Mouse (Mus musculus) heart, postnatal 4 days (tissue): ENCODE measurements around the gene Cog4. TPM values are rescaled to one million over a fixed set of nuclear protein-coding genes. Genes with fewer than 3 reads are reported as not detected.
"Not testable (repeated sequence)": the region's sequence is repeated elsewhere in the genome, so short reads cannot be mapped to it uniquely, and the experiment has no call there.

Source experiments
- DNase-seq: peaks from one replicate; pipeline ENCODE4 v3.0.0; 2021
- total RNA-seq, 2 experiments: library from RNA; stranded (reverse); gene quantifications; 2 replicates each; pipeline ENCODE4 v1.2.3; 2021

Cog4 gene
- total RNA-seq, 2 experiments from 2014 or later = 49.8 to 50.5 TPM

- DNase-seq = no peak
Measured at GRCm38 (mm10) chr8:110926690-110927089, 80.3 kb downstream of the Cog4 start.

GRCm38 (mm10) chr8:110928435-110928834 lies 82.0 kb downstream of the Cog4 start:
- no peak for DNase-seq

DNA sequence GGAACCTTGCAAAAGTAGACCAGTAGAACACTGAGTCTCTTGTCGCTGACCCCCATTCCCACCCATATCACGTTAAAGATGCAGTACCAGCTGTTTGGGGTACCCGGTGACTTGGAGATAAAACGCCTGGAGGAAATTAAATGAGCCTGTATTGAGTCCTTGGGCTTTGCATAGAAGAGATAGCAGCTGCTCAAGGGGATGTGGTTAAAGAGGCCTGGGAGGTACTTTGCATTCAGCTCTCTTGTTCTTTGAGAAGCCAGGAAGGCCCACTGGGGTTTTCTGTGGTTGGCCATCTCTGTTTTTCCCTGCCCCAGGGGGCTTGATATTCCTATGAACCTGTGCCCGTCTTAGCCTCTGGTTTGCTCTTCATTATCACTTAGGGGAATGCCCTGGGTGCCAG lies 82.7 kb downstream of the Cog4 start:
- DNase-seq = no peak

- DNase-seq = not testable (repeated sequence)
Measured at GRCm38 (mm10) chr8:110929672-110930071, 83.3 kb downstream of the Cog4 start.

DNA sequence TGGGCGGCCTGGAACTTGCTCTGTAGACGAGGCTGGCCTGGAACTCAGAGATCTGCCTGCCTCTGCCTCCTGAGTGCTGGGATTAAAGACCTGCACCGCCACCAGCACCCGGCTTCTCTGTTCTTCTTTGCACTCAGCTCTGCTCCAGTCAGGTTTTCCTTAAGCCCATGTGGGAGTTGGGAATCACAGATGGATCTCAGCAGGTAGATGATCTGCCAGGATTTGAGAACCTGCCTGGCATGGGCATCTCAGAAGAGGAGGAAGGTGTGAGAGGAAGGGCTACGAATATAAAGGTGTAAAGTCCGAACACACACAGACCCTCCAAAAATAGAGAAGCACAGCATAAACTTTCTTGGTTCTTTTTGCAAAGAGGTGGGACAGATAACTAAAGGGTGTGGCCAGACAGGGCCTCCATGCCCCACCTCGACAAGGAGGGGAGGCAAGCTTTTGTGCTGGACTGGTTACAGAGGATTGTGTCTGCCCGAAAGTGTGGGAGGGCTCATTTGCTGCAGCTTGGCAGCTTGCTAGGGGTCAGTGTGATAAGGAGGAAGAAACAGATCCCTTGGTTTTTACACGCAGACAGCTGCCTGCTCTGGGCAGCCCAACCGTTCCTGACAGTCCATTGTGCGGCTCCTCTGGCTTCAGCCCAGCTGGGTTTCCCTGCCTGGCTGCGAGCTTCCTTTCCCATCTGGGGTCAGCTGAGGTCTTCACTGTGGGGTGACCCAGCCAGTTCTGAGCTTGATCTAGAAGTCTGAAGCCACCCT lies 85.0 kb downstream of the Cog4 start:
- peak; percentile 92 for DNase-seq

Other genes with a start within 250 kb of the Cog4 start
- 10 to 100 TPM; 26.7 to 28.1 TPM for gene Vac14, start 228.0 kb upstream of the Cog4 start, total RNA-seq
- 10 to 100 TPM; 50.6 to 61.0 TPM for gene Mtss1l, start 125.1 kb upstream of the Cog4 start, total RNA-seq
- gene Il34, start 40.7 kb upstream of the Cog4 start, total RNA-seq = 1 to 10 TPM; 1.2 to 2.3 TPM
- gene Sf3b3, start 187 bp downstream of the Cog4 start, total RNA-seq = 10 to 100 TPM; 61.4 to 64.9 TPM
- 1 to 10 TPM; 6.6 to 6.9 TPM for gene Fuk, start 55.9 kb downstream of the Cog4 start, total RNA-seq
- 10 to 100 TPM; 36.7 to 38.2 TPM for gene St3gal2, start 73.3 kb downstream of the Cog4 start, total RNA-seq
- 10 to 100 TPM; 46.5 to 49.7 TPM for gene Ddx19a, start 151.2 kb downstream of the Cog4 start, total RNA-seq
- 10 to 100 TPM; 11.8 to 13.1 TPM for gene Ddx19b, start 185.2 kb downstream of the Cog4 start, total RNA-seq
- gene Aars, start 186.5 kb downstream of the Cog4 start, total RNA-seq = 10 to 100 TPM; 50.0 to 55.8 TPM
- gene Exosc6, start 209.7 kb downstream of the Cog4 start, total RNA-seq = not detected
- not detected for gene Clec18a, start 245.8 kb downstream of the Cog4 start, total RNA-seq
- gene Pdpr, start 248.0 kb downstream of the Cog4 start, total RNA-seq = 10 to 100 TPM; 51.7 to 54.3 TPM